Mouse (Mus musculus): ENCODE measurements around the gene Tor2a.

Gene Tor2a

GRCm38 (mm10) chr2:32808816-32809566 is 52.0 kb downstream of the Tor2a start:
- no peak for DNase-seq (ENCODE audit: low read depth, low spot score)
